Comparison of ENCODE assay signal across 10 mouse cellular contexts in the genomic region with DNA sequence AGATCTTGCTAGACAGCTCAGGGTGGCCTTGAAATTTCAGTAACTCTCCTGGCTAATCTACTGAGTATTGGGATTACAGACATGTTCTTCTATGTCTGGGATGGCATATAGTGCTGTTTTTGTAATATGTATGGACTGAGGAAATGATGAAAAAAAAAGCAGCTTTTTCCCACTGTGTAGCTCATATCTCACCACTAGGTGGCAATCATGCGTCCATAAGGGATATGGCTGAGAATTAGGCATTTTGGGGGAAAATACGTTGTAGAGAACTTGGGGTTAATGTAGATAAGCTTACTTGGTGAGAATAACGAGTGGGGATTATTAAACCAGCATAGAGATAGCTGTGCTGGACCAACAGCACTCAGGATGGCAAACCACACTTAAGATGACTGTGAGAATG. TPM values are rescaled to one million over a fixed set of nuclear protein-coding genes. Genes with fewer than 3 reads are reported as not detected.
DNase-seq lines count a peak whose midpoint lies in the region; ATAC-seq and TF ChIP-seq lines count a peak whose summit lies in the region.
"Had no signal": no experiment of that assay in that cellular context is flagged by ENCODE, and none has a peak within 500 bp of the region (broad histone marks: within the 10 kb centered on the region; RNA-seq: fewer than 3 reads in every experiment).

No protein-coding gene starts in this region.

- peak; percentile 88 for ATAC-seq in megakaryocyte progenitor cell, adult 5-6 weeks (replicated peaks; ENCODE audit: poor library complexity)
- ATAC-seq: intestine, embryonic 15.5 days had no signal

- 27% methylated on average over 3 of the region's 3 CpGs for WGBS in liver, adult 2 months

- no peaks in the 10 kb centered on the region for H3K4me1 ChIP-seq in liver, adult 2 months (ENCODE audit: control insufficient read depth, insufficient read depth, low read length)
- H3K4me1 ChIP-seq: embryonic facial prominence, embryonic 15.5 days; intestine, embryonic 15.5 days had no signal

- DNase-seq in cerebellum, postnatal 14 days = peak; percentile 22 to 49
- DNase-seq in cerebellum, adult 9-11 months = no peak
- DNase-seq in liver, adult 2 months (ENCODE audit: extremely low read depth, low read depth, low spot score) = no peak
- no peak for DNase-seq in liver
- DNase-seq in brain, adult 2 months (ENCODE audit: low read depth, low spot score) = peak; percentile 33
- DNase-seq in left cerebral cortex, postnatal 10 days (ENCODE audit: extremely low spot score in 1 of 2, low spot score in 2 of 2) = no peak
- no peak for DNase-seq in MN1 (ENCODE audit: low spot score)

- no peaks in the 10 kb centered on the region for H3K79me2 ChIP-seq in liver, adult 2 months (ENCODE audit: control insufficient read depth, insufficient read depth, low read length)

- H3K27me3 ChIP-seq in liver, adult 2 months (ENCODE audit: control insufficient read depth, insufficient read depth, low read length) = no peaks in the 10 kb centered on the region
- H3K27me3 ChIP-seq: embryonic facial prominence, embryonic 15.5 days; intestine, embryonic 15.5 days had no signal

- intact Hi-C loops in left cerebral cortex, postnatal 10 days (cut with DNase I) = loop anchor here (10.0 kb wide), 1 partner anchor 618 kb away; the partner anchor contains the start of gene Gm11238

- H3K27ac ChIP-seq in liver, adult 2 months (replicated peaks; ENCODE audit: insufficient read depth, low read depth, low read length) = no peak overlapping the region
- H3K27ac ChIP-seq: embryonic facial prominence, embryonic 15.5 days; intestine, embryonic 15.5 days had no signal

- peak; percentile 63 for TF ChIP-seq CTCF in liver, adult 2 months (IDR thresholded peaks at IDR 0.05; ENCODE audit: low read depth, low read length)

- TF ChIP-seq POLR2A in liver, adult 2 months (IDR thresholded peaks at IDR 0.05; ENCODE audit: extremely low read depth, insufficient read depth, low read length) = no peak

- no peak overlapping the region for H3K4me3 ChIP-seq in liver, adult 2 months (ENCODE audit: insufficient read depth, low read depth, low read length)
- H3K4me3 ChIP-seq: embryonic facial prominence, embryonic 15.5 days; intestine, embryonic 15.5 days had no signal

- H3K36me3 ChIP-seq in liver, adult 2 months (ENCODE audit: control insufficient read depth, insufficient read depth, low read length) = no peaks in the 10 kb centered on the region
- H3K36me3 ChIP-seq: embryonic facial prominence, embryonic 15.5 days; intestine, embryonic 15.5 days had no signal

- H3K9ac ChIP-seq in liver, adult 2 months (ENCODE audit: low read depth, low read length) = no peak overlapping the region
- H3K9ac ChIP-seq: embryonic facial prominence, embryonic 15.5 days; intestine, embryonic 15.5 days had no signal

RNA-seq across cellular contexts. Expression of gene Kdm4c, which starts 19.9 kb away (rescaled TPM):
- total RNA-seq in liver, adult 2 months (2014; rRNA removed) = 7.7 and 8.7 TPM in 2 replicates
- 0.65 and 0.81 TPM in 2 replicates for polyA plus RNA-seq in liver, adult 2 months (2012; rRNA removed)
- 16.1 and 19.6 TPM in 2 replicates for total RNA-seq in megakaryocyte progenitor cell, adult 5-6 weeks (2015)
- 21.9 and 22.1 TPM in 2 replicates for total RNA-seq in megakaryocyte progenitor cell, adult 5-6 weeks (2017)
- 10 to 100 TPM; 21.3 to 24.8 TPM for total RNA-seq in left cerebral cortex, postnatal 10 days (2021)

Comparison
In these comparisons a context has a peak if more than half of its experiments do, and no peak if none do; other contexts are left out.
1. DNase-seq: peak in cerebellum, postnatal 14 days (2 of 2) and brain, adult 2 months (single experiment); none in cerebellum, adult 9-11 months (single experiment), liver, adult 2 months (single experiment), liver (single experiment), left cerebral cortex, postnatal 10 days (0 of 2) and MN1 (single experiment).